Mouse (Mus musculus): ENCODE measurements around the gene Runx1.

DNA sequence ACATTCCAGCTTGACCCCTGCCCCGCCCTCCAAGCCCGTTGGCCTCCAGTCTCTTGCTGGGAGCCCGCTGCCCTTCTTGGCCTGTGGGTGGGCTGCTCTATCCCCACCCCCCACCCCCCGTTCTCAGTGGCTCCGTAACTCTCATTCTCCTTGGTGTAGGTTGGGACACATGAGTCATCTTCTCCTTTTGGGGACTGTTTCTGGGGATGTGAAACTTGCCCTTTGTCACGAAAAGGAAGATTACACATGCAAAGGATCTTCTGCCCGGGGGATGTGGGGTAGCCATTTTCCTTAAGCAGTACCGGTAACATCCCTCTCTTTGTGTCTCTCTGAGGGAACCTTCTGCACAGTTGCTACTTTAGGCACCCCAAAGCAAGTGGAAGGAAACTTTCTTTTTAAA is 150.3 kb downstream of the Runx1 start:
- TF ChIP-seq CTCF (IDR thresholded peaks at IDR 0.05; ENCODE audit: borderline replicate concordance, control insufficient read depth, extremely low read depth, insufficient read depth, low read length, poor library complexity), result no peak
- TF ChIP-seq POLR2A (IDR thresholded peaks at IDR 0.05; ENCODE audit: control insufficient read depth, extremely low read depth, insufficient read depth, low read length, poor library complexity), result no peak
